Mouse (Mus musculus) effector memory CD4-positive, alpha-beta T cell, adult 7 months (primary cell): ENCODE measurements around the gene Olfr1026. TPM values are rescaled to one million over a fixed set of nuclear protein-coding genes. Genes with fewer than 3 reads are reported as not detected.

Source experiments
- polyA plus RNA-seq: library from polyadenylated mRNA; unstranded; fragments of 100-300 nt; shearing (Covaris generic); gene quantifications from one replicate; pipeline ENCODE4 v1.2.1, GENCODE M21; 2017

Gene Olfr1026
- not detected for polyA plus RNA-seq

DNA sequence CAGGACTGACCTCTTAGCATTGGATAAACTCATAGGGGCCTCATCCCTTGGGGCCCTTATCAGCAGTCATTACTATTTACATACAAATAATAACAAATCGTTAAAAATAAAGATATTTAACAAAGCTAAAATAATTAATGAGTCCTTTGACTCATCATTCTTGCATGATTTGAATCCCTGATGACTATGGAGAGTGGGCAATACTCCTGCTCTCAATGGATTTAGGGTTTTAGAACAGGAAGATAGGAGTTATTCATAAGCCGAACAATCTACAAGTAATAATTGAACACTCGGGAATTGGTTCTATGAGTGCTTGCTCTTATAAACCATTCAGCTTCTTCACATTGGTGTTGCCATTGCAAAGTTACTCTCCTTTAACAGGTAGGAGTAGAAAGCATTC, at the start of gene Olfr1026:
Gene Olfr1026, plus strand, starts transcription at position 301 of the 400 bp plus-strand sequence.

DNA sequence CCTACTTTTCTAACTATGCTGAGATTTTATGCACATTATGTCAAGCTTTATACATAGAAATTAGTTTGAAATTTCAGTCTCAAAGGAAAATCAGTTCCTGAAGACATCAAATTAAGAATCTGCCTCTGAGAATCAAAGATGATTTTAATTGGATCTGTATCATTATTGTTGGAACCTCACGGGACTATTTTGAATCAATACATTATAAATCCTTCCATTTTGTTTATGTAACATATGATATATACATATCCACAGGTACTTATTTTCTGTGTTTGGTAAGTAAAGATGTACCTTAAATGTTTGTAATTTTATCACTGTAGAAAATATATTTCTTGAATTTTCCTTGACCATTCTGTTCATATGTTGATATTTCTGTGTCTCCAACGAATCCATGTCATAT, 36.0 kb upstream of the Olfr1026 start, which contains the start of gene Olfr1023:
Gene Olfr1023, plus strand, starts transcription at position 301 of the 400 bp plus-strand sequence.

DNA sequence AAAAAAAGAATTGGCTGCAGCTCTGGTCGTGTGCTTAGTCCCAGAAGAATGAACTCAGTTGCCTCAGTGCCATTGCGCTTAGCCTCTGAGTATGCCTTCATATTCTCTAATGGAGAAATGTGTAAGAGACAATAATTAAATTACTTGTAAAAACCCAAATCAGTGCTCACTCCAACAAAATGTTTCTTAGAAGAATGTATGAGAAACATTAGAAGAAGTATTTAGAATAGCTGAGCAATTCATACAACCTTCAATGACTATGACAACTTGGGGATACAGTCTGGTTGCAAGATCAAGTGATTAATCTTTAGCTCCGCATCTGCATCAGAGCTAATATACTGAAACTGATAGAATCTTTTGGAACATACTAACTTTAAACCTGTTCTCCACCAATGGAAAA, 16.4 kb upstream of the Olfr1026 start, which contains the start of gene Olfr1024:
Gene Olfr1024, minus strand, starts transcription at position 101 of the 400 bp plus-strand sequence.

DNA sequence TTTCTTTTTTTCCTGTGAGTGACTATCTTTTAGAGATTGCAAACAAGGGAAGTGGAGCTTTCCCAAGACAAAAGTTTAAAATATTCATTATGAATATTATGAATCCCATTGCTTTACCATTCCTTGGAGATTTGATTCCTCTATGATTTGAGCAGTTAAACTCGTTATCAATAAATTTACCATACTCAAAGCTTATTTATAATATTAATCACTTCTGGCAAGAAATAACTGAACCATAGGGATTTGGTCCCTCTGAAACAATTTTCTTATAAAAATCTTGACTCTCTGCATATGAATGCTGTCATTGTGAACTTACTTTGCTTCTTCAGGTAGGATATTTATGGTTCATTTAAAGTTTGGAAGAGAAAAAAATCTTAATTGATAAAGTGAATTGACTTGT, 6.5 kb upstream of the Olfr1026 start, which contains the start of gene Olfr1025-ps1:
Gene Olfr1025-ps1, plus strand, starts transcription at position 301 of the 400 bp plus-strand sequence.

DNA sequence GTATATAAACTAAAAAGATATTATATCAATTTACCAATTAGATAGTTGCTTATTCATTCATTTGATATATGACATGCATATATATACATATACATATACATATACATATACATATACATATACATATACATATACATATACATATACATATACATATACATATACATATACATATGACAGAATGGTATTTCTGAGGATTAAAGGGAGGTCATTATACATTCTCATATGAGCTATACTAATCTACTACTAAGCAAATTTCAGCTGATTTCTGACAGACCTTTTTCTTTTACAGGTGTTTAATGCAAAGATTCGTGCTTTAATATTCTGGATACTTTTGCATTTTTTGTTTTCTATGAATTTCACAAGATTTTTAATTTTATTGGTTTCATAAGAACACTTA, 28.8 kb downstream of the Olfr1026 start, which contains the start of gene Olfr1028:
Gene Olfr1028, plus strand, starts transcription at position 301 of the 400 bp plus-strand sequence.

DNA sequence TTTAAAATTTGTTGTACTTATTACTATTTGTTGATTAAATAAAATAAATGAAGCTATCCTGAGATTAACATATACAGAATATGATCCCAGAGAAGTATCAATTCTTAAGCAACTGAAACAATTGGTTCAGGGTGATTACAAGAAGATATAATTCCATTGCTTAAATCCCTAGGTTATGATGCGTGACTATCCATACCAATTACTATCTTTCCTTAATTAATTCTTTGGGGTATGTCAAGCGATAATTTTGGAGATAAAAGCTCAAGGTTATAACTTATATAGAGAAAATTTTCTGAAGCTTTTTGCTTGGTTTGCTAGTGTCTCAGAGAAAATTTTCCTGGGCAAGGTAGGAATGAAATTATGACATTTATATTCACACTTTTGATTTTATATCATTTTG, 52.2 kb downstream of the Olfr1026 start, which contains the start of gene Olfr1029:
Gene Olfr1029, plus strand, starts transcription at position 301 of the 400 bp plus-strand sequence.

Other genes with a start within 250 kb of the Olfr1026 start
- gene Olfr1006, start 242.8 kb upstream of the Olfr1026 start, polyA plus RNA-seq: not detected
- not detected for gene Olfr1008, start 232.1 kb upstream of the Olfr1026 start, polyA plus RNA-seq
- not detected for gene Olfr1009, start 206.1 kb upstream of the Olfr1026 start, polyA plus RNA-seq
- gene Olfr1012, start 158.8 kb upstream of the Olfr1026 start, polyA plus RNA-seq: not detected
- gene Olfr1013, start 154.5 kb upstream of the Olfr1026 start, polyA plus RNA-seq: 0.11 TPM
- gene Olfr1014, start 148.8 kb upstream of the Olfr1026 start, polyA plus RNA-seq: 0.21 TPM
- 0.51 TPM for gene Olfr1015, start 139.5 kb upstream of the Olfr1026 start, polyA plus RNA-seq
- 1.2 TPM for gene Olfr1016, start 119.0 kb upstream of the Olfr1026 start, polyA plus RNA-seq
- gene Olfr1018, start 103.1 kb upstream of the Olfr1026 start, polyA plus RNA-seq: not detected
- gene Olfr1019, start 76.1 kb upstream of the Olfr1026 start, polyA plus RNA-seq: not detected
- not detected for gene Olfr1020, start 74.5 kb upstream of the Olfr1026 start, polyA plus RNA-seq
- gene Olfr1022, start 53.0 kb upstream of the Olfr1026 start, polyA plus RNA-seq: not detected
- not detected for gene Olfr1023, start 35.9 kb upstream of the Olfr1026 start, polyA plus RNA-seq
- gene Olfr1024, start 16.5 kb upstream of the Olfr1026 start, polyA plus RNA-seq: not detected
- not detected for gene Olfr1025-ps1, start 6.4 kb upstream of the Olfr1026 start, polyA plus RNA-seq
- not detected for gene Olfr1028, start 28.9 kb downstream of the Olfr1026 start, polyA plus RNA-seq
- gene Olfr1029, start 52.3 kb downstream of the Olfr1026 start, polyA plus RNA-seq: not detected
- 0.11 TPM for gene Olfr1030, start 57.7 kb downstream of the Olfr1026 start, polyA plus RNA-seq
- gene Olfr1031, start 68.7 kb downstream of the Olfr1026 start, polyA plus RNA-seq: not detected
- not detected for gene Olfr1032, start 84.0 kb downstream of the Olfr1026 start, polyA plus RNA-seq
- gene Olfr1033, start 99.1 kb downstream of the Olfr1026 start, polyA plus RNA-seq: 18.8 TPM
- not detected for gene Olfr1034, start 124.3 kb downstream of the Olfr1026 start, polyA plus RNA-seq
- gene Olfr1036, start 152.4 kb downstream of the Olfr1026 start, polyA plus RNA-seq: not detected
- not detected for gene Olfr1037, start 165.8 kb downstream of the Olfr1026 start, polyA plus RNA-seq
- gene Olfr1039, start 214.4 kb downstream of the Olfr1026 start, polyA plus RNA-seq: not detected
- gene Olfr1040, start 225.2 kb downstream of the Olfr1026 start, polyA plus RNA-seq: not detected
- 0.29 TPM for gene Olfr1042, start 240.3 kb downstream of the Olfr1026 start, polyA plus RNA-seq
- not detected for gene Olfr1043, start 246.0 kb downstream of the Olfr1026 start, polyA plus RNA-seq